Mouse (Mus musculus) layer of hippocampus, adult 8-10 months (tissue): ENCODE measurements around the gene Olfr1047. TPM values are rescaled to one million over a fixed set of nuclear protein-coding genes. Genes with fewer than 3 reads are reported as not detected.
"Not testable (repeated sequence)": the region's sequence is repeated elsewhere in the genome, so short reads cannot be mapped to it uniquely, and the experiment has no call there.

Source experiments
- DNase-seq, 2 experiments: peaks; one replicate each; pipeline ENCODE4 v3.0.0; 2022; ENCODE audit warnings: low spot score in 2 of 2
- total RNA-seq, 4 experiments: library from RNA; stranded (reverse); gene quantifications; 2 replicates each; pipeline ENCODE4 v1.2.4; 2022

The Olfr1047 gene
- total RNA-seq, result not detected

DNA sequence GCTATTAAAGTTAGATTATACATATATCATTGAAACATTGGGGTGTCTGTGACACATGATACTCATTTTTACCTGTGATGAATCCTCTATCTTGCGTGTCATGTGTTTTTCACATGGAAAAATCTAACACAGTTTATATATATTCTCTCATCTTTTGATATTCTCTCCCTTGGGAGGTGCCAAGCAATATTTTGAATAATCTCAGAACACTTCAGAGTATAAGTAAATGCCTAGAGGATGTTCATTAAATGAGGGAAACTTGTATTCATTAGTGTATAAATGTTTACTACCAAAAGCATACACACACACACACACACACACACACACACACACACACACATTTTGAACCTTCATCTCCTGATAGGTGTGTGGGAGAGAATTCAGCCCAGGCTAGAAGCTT lies at the start of gene Olfr1047:
Gene Olfr1047 (minus strand): TSS at position 101 of the 400 bp plus-strand sequence.
- DNase-seq, result no peak

DNA sequence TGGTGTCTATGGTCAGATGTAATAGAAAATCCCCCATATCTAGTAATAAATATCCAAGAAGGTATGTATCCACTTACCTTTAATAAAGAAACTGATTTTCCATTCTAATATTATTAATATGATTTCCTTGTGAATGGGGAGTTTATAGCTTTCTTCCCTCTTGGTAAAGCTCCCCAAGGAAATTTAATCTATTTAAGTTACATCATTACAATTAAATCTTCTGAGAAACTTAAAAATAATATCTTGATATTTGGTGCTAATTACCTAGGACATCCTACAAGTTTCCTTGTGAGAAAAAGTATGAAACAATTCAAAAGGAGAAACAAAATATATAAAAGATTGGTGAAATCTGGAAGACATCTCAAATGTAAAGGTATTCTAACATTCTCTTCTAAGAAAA lies 47.8 kb upstream of the Olfr1047 start, which contains the start of gene Olfr1051:
Gene Olfr1051 (minus strand): TSS at position 101 of the 400 bp plus-strand sequence.
- DNase-seq, result not testable (repeated sequence)

DNA sequence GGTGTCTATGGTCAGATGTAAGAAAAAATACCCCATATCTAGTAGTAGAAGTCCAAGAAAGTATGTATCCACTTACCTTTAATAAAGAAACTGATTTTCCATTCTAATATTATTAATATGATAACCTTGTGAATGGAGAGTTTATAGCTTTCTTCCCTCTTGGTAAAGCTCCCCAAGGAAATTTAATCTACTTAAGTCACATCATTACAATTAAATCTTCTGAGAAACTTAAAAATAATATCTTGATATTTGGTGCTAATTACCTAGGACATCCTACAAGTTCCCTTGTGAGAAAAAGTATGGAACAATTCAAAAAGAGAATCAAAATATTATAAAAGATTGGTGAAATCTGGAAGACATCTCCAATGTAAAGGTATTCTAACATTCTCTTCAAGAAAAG lies 27.0 kb upstream of the Olfr1047 start, which contains the start of gene Olfr1049:
Gene Olfr1049 (minus strand): TSS at position 101 of the 400 bp plus-strand sequence.
- not testable (repeated sequence) for DNase-seq

DNA sequence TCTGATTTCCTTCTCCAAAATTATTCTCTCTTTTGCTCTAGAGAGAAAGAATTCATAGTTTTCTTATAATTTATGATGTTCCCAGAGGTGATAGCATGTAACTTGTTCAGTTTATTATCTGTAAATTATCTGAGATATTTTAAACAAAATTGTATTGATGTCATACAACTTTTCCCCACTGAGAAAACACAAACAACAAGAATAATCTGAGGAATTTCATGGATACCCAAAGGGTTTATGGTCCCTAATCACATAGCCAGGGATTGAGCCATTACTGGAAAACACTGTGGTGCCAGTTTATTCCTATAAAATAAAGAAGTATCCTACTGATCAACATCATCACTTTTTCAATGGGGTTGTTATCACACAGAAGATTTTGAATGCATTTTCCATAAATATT lies 9.0 kb upstream of the Olfr1047 start, which contains the start of gene Olfr1048:
Gene Olfr1048 (minus strand): TSS at position 101 of the 400 bp plus-strand sequence.
- DNase-seq, result no peak

DNA sequence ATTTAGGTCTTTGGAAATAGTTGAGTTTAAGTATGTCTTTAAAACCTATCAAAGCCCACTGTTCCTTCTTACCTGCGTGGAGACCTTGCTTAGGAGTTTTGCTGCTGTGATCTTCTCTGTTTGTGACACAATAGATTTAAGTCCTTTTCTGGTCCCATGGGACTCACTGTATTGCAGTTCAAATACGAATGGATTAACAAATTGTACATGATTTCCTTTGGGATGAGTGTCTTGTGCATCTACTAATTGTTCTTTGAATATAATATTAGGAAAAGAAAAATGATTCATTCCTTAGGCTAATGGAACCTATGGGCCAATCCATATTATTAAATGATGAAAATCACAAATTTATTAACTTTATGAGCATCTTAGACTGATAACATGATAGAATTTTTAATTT lies 12.0 kb downstream of the Olfr1047 start, which contains the start of gene Olfr1046:
Gene Olfr1046 (minus strand): TSS at position 101 of the 400 bp plus-strand sequence.
- no peak for DNase-seq

DNA sequence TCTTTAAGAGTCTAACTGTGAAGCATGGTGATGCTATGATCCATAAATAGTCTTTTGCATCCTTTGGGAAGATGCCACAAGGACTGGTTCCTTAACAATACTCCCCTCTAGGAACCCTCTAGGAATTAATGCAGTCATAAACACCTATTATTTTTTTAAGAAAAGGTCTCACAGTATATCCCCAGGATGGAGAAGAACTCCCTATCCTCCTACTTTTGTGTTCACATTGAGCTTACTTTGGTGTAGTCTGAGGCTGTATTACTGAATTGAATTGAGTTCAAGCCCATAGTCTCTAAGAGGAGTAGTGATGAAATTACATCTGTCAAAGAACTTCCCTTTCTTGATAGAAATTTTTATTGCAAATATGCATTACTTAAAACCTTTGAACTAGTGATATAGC lies 28.3 kb downstream of the Olfr1047 start, which contains the start of gene Olfr1045:
Gene Olfr1045 (minus strand): TSS at position 101 of the 400 bp plus-strand sequence.
- DNase-seq, result no peak

DNA sequence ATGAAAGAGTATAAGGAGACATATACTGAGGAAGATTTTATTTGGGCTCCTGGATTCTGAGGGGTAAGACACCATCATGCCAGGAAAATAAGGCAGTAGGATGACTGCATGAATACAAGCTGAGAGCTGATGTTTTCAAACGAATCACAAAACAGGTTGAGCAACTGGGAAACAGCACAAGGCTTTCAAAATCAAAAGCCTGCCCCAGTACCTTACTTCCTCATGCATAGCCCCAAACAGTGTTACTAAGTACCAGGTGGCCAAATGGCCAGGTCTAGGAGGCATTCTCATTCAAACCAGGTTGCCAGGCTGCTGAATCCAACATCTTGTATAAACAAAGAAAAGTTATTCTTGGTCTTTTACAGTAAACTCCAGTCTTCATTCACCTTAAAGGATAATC lies 35.3 kb downstream of the Olfr1047 start:
- no peak for DNase-seq

DNA sequence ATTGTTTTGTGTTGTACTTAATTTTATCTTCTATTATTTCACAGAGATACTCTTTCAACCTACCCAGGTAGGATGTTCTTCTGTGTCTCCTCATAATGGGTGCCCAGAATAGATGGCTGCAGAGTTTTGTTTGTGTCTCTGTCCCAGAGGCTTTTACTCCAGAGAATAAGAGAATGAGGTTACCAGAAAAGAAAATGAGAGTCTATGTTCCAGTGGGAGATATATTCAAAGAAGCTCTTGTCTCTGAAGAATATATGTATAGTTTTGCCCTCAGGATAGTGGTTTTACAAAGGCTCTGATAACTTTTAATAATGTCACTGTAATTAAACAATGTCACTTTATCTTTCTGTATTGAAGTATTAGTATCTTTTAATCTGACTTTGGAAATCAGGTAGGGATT lies 45.6 kb downstream of the Olfr1047 start, which contains the start of gene Olfr52:
Gene Olfr52 (minus strand): TSS at position 101 of the 400 bp plus-strand sequence.
- DNase-seq, result no peak

DNA sequence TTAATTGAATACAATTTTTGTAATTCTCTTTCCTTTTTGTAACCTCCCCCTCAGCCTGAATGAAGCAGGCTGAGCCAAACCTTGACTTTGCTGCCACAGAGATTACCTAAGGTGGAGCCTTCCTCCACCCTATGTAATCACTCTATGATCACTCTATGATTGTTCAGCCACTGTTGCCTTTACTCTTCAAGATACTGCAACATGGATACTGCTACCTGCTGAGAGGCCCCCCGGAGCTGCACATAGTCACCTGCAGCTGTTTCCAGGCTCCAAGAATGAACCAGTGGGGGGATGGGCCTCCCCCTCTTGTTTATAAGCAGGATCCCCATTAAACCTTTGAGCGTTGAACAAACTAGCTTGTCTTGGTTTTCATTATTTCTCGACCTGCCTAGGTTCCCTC lies 51.3 kb downstream of the Olfr1047 start:
- DNase-seq, result no peak

DNA sequence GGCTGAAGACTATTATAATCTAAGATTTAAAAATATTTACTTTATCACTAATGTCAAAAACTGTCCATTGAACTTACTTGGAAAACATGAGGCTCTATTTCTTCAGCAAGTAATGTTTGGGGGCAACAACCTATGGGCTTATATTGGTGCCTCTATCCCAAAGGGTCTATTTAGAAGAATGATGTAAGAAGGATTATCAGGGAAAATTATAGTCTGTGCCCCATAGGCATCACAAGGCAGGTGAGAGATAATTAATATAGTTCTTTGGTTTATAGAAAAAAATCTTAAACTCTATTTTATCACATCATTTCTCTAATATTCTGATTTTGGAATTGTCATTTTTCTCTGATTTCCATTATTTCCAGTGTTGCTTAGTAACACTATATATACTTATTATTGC lies 53.5 kb downstream of the Olfr1047 start, which contains the start of gene Olfr1044:
Gene Olfr1044 (minus strand): TSS at position 101 of the 400 bp plus-strand sequence.
- no peak for DNase-seq

Other genes with a start within 250 kb of the Olfr1047 start
- gene Olfr1031, start 241.1 kb downstream of the Olfr1047 start, total RNA-seq, result not detected
- not detected for gene Olfr1032, start 225.9 kb downstream of the Olfr1047 start, total RNA-seq
- not detected for gene Olfr1033, start 210.8 kb downstream of the Olfr1047 start, total RNA-seq
- gene Olfr1034, start 185.5 kb downstream of the Olfr1047 start, total RNA-seq, result not detected
- gene Olfr1036, start 157.4 kb downstream of the Olfr1047 start, total RNA-seq, result not detected
- gene Olfr1037, start 144.0 kb downstream of the Olfr1047 start, total RNA-seq, result not detected
- under 1 TPM in 1 of 4 experiments, not detected in 3; 0.11 TPM for gene Olfr1039, start 95.5 kb downstream of the Olfr1047 start, total RNA-seq
- not detected for gene Olfr1040, start 84.7 kb downstream of the Olfr1047 start, total RNA-seq
- gene Olfr1042, start 69.6 kb downstream of the Olfr1047 start, total RNA-seq, result not detected
- not detected for gene Olfr1043, start 63.9 kb downstream of the Olfr1047 start, total RNA-seq
- gene Olfr1044, start 53.6 kb downstream of the Olfr1047 start, total RNA-seq, result not detected
- not detected for gene Olfr52, start 45.7 kb downstream of the Olfr1047 start, total RNA-seq
- not detected for gene Olfr1045, start 28.4 kb downstream of the Olfr1047 start, total RNA-seq
- not detected for gene Olfr1046, start 12.1 kb downstream of the Olfr1047 start, total RNA-seq
- not detected for gene Olfr1048, start 8.9 kb upstream of the Olfr1047 start, total RNA-seq
- not detected for gene Olfr1049, start 26.9 kb upstream of the Olfr1047 start, total RNA-seq
- gene Olfr1051, start 47.7 kb upstream of the Olfr1047 start, total RNA-seq, result not detected
- not detected for gene Olfr1052, start 61.1 kb upstream of the Olfr1047 start, total RNA-seq
- not detected for gene Olfr1053, start 83.9 kb upstream of the Olfr1047 start, total RNA-seq
- not detected for gene Olfr1054, start 104.0 kb upstream of the Olfr1047 start, total RNA-seq
- gene Olfr1055, start 118.9 kb upstream of the Olfr1047 start, total RNA-seq, result not detected
- not detected for gene Olfr1056, start 131.1 kb upstream of the Olfr1047 start, total RNA-seq
- gene Olfr1057, start 147.0 kb upstream of the Olfr1047 start, total RNA-seq, result not detected
- gene Olfr1058, start 157.2 kb upstream of the Olfr1047 start, total RNA-seq, result not detected
- not detected for gene Olfr1061, start 182.6 kb upstream of the Olfr1047 start, total RNA-seq
- gene Olfr1062, start 195.3 kb upstream of the Olfr1047 start, total RNA-seq, result not detected
- gene Olfr1065, start 219.2 kb upstream of the Olfr1047 start, total RNA-seq, result not detected
- gene Olfr1066, start 224.9 kb upstream of the Olfr1047 start, total RNA-seq, result not detected